Mouse (Mus musculus): Measurements from ENCODE around the gene Micu1. TPM values are rescaled to one million over a fixed set of nuclear protein-coding genes. Genes with fewer than 3 reads are reported as not detected.

Gene Micu1
- total RNA-seq, 2 experiments from 2014 or later, result 25.9 to 26.4 TPM

DNA sequence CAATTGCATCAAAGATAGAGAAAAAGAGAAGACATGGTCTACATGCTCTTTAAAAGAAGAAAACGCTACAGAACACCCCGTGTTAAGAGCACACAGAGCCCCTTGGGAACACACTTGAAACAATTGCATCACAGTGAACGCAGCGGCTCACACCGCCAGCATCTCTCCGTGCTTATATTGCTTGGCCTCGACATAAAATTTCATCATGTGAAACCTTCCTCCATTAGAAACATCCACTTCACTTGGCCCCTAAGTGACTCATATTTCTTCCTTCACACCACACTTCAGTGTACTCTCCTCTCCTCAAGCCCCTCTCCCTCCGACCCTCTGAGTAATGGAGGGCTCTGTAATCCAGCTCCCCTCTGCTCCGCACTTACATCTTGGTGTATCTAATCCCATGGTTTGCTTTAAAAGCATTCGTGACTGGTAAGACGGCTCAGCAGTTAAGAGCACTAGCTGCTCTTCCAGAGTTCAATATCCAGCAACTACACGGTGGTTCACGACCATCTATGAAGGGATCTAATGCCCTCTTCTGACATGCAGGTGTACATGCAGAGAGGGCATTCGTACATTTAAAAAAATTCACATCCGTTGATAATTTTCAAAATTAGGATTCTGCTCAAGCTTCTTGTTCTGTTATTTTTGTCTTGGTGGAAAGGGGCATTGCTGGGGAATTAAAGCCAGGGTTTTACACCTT, 175.3 kb downstream of the Micu1 start:
- DNase-seq, result no peak
- intact Hi-C loops (cut with DNase I), result no loop called here

GRCm38 (mm10) chr10:59878823-59879222, 176.5 kb downstream of the Micu1 start:
- DNase-seq, result peak in 1 of 2 experiments; percentile 50
- intact Hi-C loops (cut with DNase I), result no loop called here

- peak; percentile 95 to 96 for DNase-seq
- intact Hi-C loops (cut with DNase I), result no loop called here
These were observed 177.2 kb downstream of the Micu1 start, which contains the start of gene Dnajb12 for GRCm38 (mm10) chr10:59879255-59880028. Gene Dnajb12, plus strand, starts transcription at chr10:59879556.

DNA sequence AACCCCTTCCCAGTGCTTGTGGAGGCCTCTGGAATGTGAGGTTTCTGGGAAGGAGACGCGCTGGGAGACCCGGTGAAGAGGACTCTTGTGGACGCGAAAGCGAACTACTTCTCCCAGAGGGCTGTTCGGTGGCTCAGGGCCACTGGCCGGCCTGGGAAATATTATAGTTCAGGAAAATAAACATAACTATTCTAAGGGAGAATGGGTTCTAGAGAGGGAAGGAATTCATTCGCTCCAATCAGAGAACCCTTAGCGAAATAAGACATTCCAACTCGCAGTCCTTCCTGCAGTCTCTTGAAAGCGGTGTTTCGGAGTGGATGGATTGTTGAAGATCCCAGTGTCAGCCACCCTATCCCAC, 177.7 kb downstream of the Micu1 start:
- intact Hi-C loops (cut with DNase I), result no loop called here
- no peak for DNase-seq

DNA sequence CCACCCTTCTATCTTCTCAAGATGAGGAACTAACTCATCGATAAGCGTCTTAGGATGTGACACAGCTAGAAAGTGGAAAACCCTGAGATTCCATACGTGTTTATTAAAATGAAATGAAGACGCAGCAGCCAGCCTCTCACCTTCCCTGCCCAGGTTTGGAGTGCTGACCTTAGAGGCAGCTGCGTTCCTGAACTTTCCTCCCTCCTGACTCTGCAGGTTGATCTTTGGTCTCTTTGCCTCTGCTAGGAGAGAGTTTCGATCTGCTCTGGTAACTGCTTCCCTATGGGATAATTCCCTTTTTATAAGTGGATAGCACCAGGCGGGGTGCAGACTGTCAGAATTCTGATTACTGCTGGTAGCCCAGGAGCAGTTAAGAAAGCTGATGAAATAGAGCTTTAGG, 178.6 kb downstream of the Micu1 start:
- DNase-seq, result no peak
- intact Hi-C loops (cut with DNase I), result no loop called here

DNA sequence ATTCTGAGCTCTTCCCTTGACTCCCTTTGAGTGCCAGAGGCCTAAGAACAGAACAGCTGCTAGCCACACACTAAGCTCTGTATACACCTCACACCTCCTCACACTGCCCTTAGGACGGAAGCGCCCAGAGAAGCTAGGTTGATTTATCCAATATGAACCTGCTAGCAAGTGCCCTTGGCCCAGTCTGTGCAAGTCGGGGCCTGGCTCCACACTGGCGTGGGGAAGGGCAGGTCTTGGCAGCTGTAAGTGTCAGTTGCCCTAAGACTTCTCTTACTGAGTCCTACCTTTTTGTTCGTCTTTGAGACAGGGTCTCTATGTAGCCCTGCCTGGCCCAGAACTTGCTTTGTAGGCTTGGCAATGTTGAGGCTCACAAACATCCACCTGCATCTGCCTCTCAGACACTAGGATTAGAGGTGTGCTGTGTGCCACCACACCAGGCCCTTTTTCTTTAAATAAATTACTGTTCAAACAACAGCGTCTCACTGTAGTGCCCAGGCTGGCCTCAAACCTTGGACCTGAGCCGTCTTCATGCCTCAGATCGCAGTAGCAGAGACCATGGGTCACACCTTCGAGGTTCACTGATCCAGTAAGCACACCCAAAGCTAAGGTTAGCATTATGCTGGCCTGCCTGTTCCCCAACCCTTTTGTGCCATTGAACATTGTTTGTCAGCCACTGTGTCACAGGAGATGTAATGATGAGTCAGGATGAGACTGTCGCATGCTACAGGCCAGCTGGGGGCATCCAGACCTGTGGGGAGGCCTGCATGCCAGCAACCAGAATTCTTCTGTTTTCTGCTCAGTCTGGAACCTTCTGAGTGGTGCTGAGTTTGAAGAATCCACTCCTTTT, 182.3 kb downstream of the Micu1 start:
- intact Hi-C loops (cut with DNase I), result no loop called here
- DNase-seq, result no peak

GRCm38 (mm10) chr10:59885174-59886080, 183.2 kb downstream of the Micu1 start:
- no peak for DNase-seq
- intact Hi-C loops (cut with DNase I), result no loop called here

- intact Hi-C loops (cut with DNase I), result no loop called here
- no peak for DNase-seq
These were observed 183.8 kb downstream of the Micu1 start for GRCm38 (mm10) chr10:59886081-59886466.

DNA sequence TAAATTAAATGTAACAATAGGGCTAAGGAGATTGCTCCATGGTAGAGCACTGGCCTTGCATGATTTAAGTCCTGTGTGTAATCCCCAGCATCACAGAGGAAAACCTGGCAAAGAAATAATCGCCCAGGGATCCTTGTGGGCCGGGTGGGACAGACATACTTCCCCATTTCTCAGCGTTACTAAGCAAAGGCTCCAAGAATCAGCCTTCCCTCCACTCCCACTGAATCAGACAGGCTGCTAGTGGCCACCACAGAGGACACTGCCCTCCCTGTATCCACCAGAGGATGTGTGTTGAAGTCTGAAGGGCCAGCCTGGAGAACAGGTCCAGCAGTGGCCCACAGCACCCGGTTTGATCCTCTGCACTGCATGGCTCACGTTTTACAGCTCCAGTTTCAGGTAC, 185.2 kb downstream of the Micu1 start:
- no peak for DNase-seq
- intact Hi-C loops (cut with DNase I), result no loop called here

- intact Hi-C loops (cut with DNase I), result no loop called here
- DNase-seq, result no peak
These were observed 187.1 kb downstream of the Micu1 start for GRCm38 (mm10) chr10:59889339-59889738.

DNA sequence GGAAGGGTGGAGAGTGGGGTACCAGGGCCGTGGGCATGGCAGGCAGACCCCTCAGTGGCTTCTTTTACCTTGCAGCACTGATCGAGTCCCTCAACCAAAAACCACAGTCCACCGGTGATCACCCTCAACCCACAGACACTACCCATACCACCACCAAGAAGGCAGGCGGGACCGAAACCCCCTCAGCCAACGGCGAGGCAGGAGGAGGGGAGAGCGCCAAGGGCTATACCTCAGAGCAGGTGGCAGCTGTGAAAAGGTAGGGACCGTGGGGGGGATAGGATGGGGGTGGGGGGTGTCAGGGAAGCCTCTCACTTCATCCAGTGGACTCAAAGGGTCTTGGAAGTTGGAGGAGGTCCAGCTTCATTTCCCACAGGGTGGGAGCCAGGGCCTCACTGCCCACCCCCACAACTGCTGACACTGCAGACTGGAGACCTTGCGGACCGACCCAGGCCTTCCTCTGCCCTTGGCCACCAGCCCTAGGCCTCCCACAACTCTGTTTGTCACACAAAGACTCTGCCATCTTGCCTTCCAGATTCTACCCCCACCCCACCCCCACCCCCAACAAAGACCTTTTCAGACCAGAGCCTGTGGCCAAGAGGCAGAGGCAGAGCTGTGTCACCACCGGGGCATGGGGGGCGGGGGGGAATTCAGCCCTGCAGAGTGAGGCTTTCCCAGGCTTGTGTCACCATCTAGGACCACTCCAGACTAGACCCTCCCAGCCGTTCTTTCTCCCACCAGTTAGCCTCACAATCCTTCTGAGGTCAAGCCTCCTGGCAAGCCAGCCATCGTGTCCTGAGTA, 187.9 kb downstream of the Micu1 start:
- intact Hi-C loops (cut with DNase I), result loop anchor here (5.0 kb wide), 1 partner anchor 347 kb away; no protein-coding TSS in a partner anchor
- no peak for DNase-seq

DNA sequence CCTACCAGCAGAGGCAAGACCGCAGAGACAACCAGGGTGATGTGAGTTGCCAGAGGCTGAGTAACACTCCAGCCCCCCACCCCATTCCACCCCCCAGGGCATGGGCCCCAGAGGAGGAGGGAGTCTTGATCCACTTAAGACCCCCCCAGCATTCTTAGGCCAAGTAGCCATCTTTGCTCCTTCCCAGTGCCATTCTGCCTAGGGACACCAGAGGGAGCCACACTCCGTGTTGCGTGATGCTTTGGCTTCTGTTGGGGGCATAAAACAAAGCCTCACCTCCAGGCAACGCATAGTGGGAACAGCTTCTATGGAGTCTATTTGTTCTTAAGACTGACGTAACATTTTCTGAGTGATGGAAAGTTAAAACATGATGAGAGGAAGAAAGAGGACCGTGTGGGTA, 190.7 kb downstream of the Micu1 start:
- peak; percentile 79 to 85 for DNase-seq
- intact Hi-C loops (cut with DNase I), result loop anchor here (1.0 to 5.0 kb wide), 2 partner anchors 173 to 344 kb away; no protein-coding TSS in a partner anchor

DNA sequence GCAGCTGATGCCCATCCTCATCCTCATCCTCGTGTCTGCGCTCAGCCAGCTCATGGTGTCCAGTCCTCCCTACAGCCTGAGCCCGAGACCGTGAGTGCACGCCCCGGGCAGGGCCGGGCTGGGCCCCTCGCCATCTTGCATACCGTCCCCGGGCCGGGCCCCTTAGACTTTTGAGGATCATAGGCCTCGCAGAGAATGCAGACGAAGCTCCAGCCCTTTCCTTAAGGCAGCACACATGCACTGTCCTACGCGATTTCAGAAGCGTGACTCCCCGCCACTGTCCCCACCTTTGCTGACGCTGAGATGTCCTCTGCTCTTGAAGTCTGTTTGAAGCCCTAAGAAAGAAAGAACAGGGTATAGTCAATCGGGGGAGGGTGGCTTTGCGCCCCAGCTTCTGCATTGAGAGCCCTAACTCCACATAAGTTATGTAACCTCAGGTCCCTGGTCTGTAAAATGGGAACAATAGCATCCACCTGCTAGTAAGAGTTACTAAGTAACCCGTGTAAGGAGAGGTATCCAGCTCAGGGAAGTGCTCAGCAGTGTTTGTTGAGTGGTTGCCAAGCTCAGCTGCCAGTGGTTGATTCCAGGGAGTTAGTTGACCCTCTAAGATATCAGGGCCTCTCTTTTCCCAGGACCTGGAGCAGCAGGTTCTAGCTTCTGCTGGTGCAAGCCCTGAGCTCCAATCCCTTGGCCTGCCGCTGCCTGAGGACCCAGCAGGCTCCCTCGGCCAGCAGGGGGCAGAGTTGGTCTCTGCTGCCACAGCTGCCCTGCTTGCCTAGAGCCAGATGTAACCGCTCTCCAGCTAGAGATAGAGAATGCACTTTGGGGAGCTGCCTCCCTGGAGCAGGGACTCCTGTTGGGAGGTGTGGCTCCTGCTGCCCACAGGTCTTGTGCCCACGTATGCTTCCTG, 192.2 kb downstream of the Micu1 start:
- DNase-seq, result peak; percentile 89 to 92
- intact Hi-C loops (cut with DNase I), result loop anchor here (1.0 to 5.0 kb wide), 3 partner anchors 56 to 343 kb away; partner anchors contain the start of genes Anapc16 and Ascc1

DNA sequence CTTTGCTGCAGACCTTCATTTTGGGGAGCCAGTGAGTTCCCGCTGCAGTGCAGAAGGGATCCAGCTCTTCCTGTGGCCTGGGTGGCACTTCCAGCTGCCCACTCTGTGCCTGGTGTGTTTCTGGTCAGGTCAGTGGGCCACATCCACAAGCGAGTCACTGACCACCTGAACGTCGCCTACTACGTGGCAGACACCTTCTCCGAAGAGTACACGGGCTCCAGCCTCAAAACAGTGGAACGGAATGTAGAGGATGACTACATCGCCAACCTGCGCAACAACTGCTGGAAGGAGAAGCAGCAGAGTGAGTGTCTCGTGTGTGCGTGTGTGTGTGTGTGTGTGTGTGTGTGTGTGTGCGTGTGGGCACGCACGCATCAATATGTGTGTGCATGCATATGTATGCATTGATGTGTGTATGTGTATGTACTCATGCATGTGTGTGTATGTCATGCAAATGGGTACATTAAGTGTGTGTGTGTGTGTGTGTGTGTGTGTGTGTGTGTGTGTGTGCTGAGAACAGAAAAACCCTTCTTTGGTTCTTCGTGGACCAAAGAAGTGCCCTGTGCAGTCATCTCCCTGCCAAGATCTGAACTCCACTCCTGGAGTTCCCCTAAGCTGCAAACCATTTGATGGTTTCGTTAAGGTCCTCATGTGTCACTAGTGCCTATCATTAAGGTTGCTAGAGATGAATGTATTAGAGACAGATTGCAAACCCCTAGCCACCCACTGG, 193.3 kb downstream of the Micu1 start:
- intact Hi-C loops (cut with DNase I), result loop anchor here (1.0 to 2.0 kb wide), 2 partner anchors 55 to 107 kb away; partner anchors contain the start of genes Anapc16 and Ascc1
- DNase-seq, result no peak

GRCm38 (mm10) chr10:59896211-59896610, 193.9 kb downstream of the Micu1 start:
- intact Hi-C loops (cut with DNase I), result no loop called here
- DNase-seq, result no peak

DNA sequence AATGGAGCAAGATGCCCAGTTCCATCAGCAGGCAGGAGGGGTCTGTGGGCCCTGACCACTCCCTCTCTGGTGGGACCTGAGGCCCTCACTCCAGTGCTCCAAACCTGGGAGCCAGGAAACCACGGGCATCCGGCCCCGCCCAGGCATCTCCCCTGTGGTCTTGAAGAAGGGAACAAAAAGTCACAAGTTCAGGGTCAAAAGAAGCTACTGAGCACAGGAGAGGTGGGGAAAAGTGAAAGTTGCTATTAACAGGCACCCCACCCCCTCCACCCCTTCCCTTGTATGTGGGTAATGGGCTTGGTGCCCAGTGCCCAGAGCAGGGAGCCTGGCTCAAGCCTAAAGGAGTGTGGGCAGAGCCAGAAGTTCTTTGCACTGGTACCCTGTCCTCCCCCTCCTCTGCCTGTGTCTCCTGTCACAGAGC, 194.6 kb downstream of the Micu1 start:
- intact Hi-C loops (cut with DNase I), result no loop called here
- DNase-seq, result no peak

GRCm38 (mm10) chr10:59897511-59897910, 195.2 kb downstream of the Micu1 start:
- intact Hi-C loops (cut with DNase I), result no loop called here
- no peak for DNase-seq
